Mouse (Mus musculus) cortical plate, adult 2 months (tissue): ENCODE data around the gene Ttll8. TPM values are rescaled to one million over a fixed set of nuclear protein-coding genes. Genes with fewer than 3 reads are reported as not detected.

Experiments used
- H3K27ac ChIP-seq: fragments of 200-500 bp; 2 replicates; pipeline ENCODE4 v1.5.1; 2012; ENCODE audit warnings: low read length, control low read depth, inconsistent platforms; ENCODE audit not compliant: insufficient read depth
- H3K4me1 ChIP-seq: fragments of 200-500 bp; 2 replicates; pipeline ENCODE4 v1.6.1; 2011; ENCODE audit warnings: low read length; ENCODE audit not compliant: control insufficient read depth, insufficient read depth
- H3K4me3 ChIP-seq: fragments of 200-500 bp; 2 replicates; pipeline ENCODE4 v1.5.1; 2011; ENCODE audit warnings: mild to moderate bottlenecking, low read length, control low read depth; ENCODE audit not compliant: insufficient read depth
- CTCF ChIP-seq: fragments of 200-500 bp; IDR thresholded peaks from 2 replicates; pipeline ENCODE4 v1.5.1; 2011; ENCODE audit warnings: mild to moderate bottlenecking, control low read depth, low read length; ENCODE audit not compliant: insufficient read depth; ENCODE audit errors: extremely low read depth
- POLR2A ChIP-seq: fragments of 200-500 bp; IDR thresholded peaks from 2 replicates; pipeline ENCODE4 v1.6.1; 2011; ENCODE audit warnings: mild to moderate bottlenecking, low read length, control low read depth; ENCODE audit not compliant: insufficient read depth; ENCODE audit errors: extremely low read depth
- polyA plus RNA-seq: library from polyadenylated mRNA; depleted of rRNA; stranded (reverse); fragments of >200 nt; gene quantifications from 2 replicates; pipeline ENCODE4 v1.2.3, GENCODE M21; 2012

The Ttll8 gene
- polyA plus RNA-seq, 1 experiment: 1.6 TPM

GRCm38 (mm10) chr15:88903086-88903485 is 51.1 kb downstream of the Ttll8 start:
- H3K27ac ChIP-seq: no peak overlapping the region
- TF ChIP-seq CTCF: no peak

GRCm38 (mm10) chr15:88902200-88902875 is 51.9 kb downstream of the Ttll8 start:
- H3K4me3 ChIP-seq: no peak overlapping the region
- TF ChIP-seq POLR2A: no peak
- TF ChIP-seq CTCF: no peak
- H3K27ac ChIP-seq: no peak overlapping the region
- H3K4me1 ChIP-seq: no peaks in the 10 kb centered on the region

More at GRCm38 (mm10) chr15:88903086-88903485, 51.1 kb downstream of the Ttll8 start:
- Histone ChIP-seq H3K4me1 (no peaks in the 10 kb centered on the region), H3K4me3 (no peak overlapping the region)

GRCm38 (mm10) chr15:88896341-88896980 is 57.8 kb downstream of the Ttll8 start:
- H3K4me3 ChIP-seq: no peak overlapping the region
- no peaks in the 10 kb centered on the region for H3K4me1 ChIP-seq
- TF ChIP-seq POLR2A (no peak), CTCF (no peak)
- H3K27ac ChIP-seq: no peak overlapping the region

- Histone ChIP-seq H3K27ac (no peak overlapping the region), H3K4me3 (no peak overlapping the region), H3K4me1 (peaks cover 2% of the 10 kb centered on the region; the same call in 1 of the 2 replicates)
- TF ChIP-seq POLR2A: no peak
- no peak for TF ChIP-seq CTCF
These were observed 58.3 kb downstream of the Ttll8 start for GRCm38 (mm10) chr15:88895891-88896290.

GRCm38 (mm10) chr15:88895119-88895518 is 59.1 kb downstream of the Ttll8 start:
- Histone ChIP-seq H3K27ac (no peak overlapping the region), H3K4me1 (peaks cover 2% of the 10 kb centered on the region; the same call in 1 of the 2 replicates), H3K4me3 (no peak overlapping the region)
- no peak for TF ChIP-seq CTCF
- no peak for TF ChIP-seq POLR2A

GRCm38 (mm10) chr15:88892876-88893275 is 61.3 kb downstream of the Ttll8 start:
- Histone ChIP-seq H3K4me3 (no peak overlapping the region), H3K27ac (no peak overlapping the region), H3K4me1 (peaks cover 2% of the 10 kb centered on the region; the same call in 1 of the 2 replicates)
- TF ChIP-seq POLR2A: no peak
- no peak for TF ChIP-seq CTCF

- TF ChIP-seq CTCF: no peak
- no peak for TF ChIP-seq POLR2A
- H3K4me1 ChIP-seq: peaks cover 2% of the 10 kb centered on the region; the same call in 1 of the 2 replicates
- no peak overlapping the region for H3K4me3 ChIP-seq
- H3K27ac ChIP-seq: no peak overlapping the region
These were observed 62.0 kb downstream of the Ttll8 start for GRCm38 (mm10) chr15:88892252-88892651.

- Histone ChIP-seq H3K4me3 (peak overlapping the region; percentile 37; the same call in 1 of the 2 replicates), H3K27ac (no peak overlapping the region), H3K4me1 (peaks cover 2% of the 10 kb centered on the region; the same call in 1 of the 2 replicates)
- TF ChIP-seq POLR2A: no peak
- TF ChIP-seq CTCF: no peak
These were observed 62.6 kb downstream of the Ttll8 start for GRCm38 (mm10) chr15:88891676-88892040.

- TF ChIP-seq POLR2A (peak; percentile 88), CTCF (no peak)
- Histone ChIP-seq H3K4me1 (peaks cover 2% of the 10 kb centered on the region; the same call in 1 of the 2 replicates), H3K27ac (no peak overlapping the region), H3K4me3 (peak overlapping the region; percentile 37)
These were observed 63.2 kb downstream of the Ttll8 start for GRCm38 (mm10) chr15:88890751-88891675.

GRCm38 (mm10) chr15:88889994-88890393 is 64.2 kb downstream of the Ttll8 start:
- no peak overlapping the region; the same call in 1 of the 2 replicates for H3K4me3 ChIP-seq
- H3K4me1 ChIP-seq: peaks cover 2% of the 10 kb centered on the region; the same call in 1 of the 2 replicates
- no peak for TF ChIP-seq CTCF
- TF ChIP-seq POLR2A: no peak
- H3K27ac ChIP-seq: no peak overlapping the region
